Mouse (Mus musculus) brain, embryonic 14.5 days (tissue): ENCODE results near the gene Slc13a1. TPM values are rescaled to one million over a fixed set of nuclear protein-coding genes. Genes with fewer than 3 reads are reported as not detected.

ENCODE experiments used
- DNase-seq: peaks from one replicate; pipeline ENCODE4 v3.0.0-alpha.2; 2011; ENCODE audit warnings: low read depth
- CTCF ChIP-seq: fragments of 200-500 bp; IDR thresholded peaks from 2 replicates; pipeline ENCODE4 v1.5.1; 2012; ENCODE audit warnings: inconsistent platforms, mild to moderate bottlenecking, moderate library complexity, borderline replicate concordance; ENCODE audit not compliant: insufficient read depth, insufficient read length; ENCODE audit errors: extremely low read depth
- POLR2A ChIP-seq: fragments of 200-500 bp; IDR thresholded peaks from 2 replicates; pipeline ENCODE4 v1.6.1; 2012; ENCODE audit warnings: mild to moderate bottlenecking, inconsistent platforms, borderline replicate concordance; ENCODE audit not compliant: poor library complexity, insufficient read depth, insufficient read length, severe bottlenecking; ENCODE audit errors: extremely low read depth
- polyA plus RNA-seq: library from polyadenylated mRNA; depleted of rRNA; stranded (reverse); fragments of >200 nt; gene quantifications from 2 replicates; pipeline ENCODE4 v1.2.3, GENCODE M21; 2012

The Slc13a1 gene
- polyA plus RNA-seq, 1 experiment: not detected

GRCm38 (mm10) chr6:24154901-24155300 lies 13.0 kb downstream of the Slc13a1 start:
- TF ChIP-seq POLR2A (no peak), CTCF (no peak)
- DNase-seq: no peak

GRCm38 (mm10) chr6:24132951-24133350 lies 34.9 kb downstream of the Slc13a1 start:
- no peak for DNase-seq
- no peak for TF ChIP-seq POLR2A
- no peak for TF ChIP-seq CTCF

GRCm38 (mm10) chr6:24122632-24123031 lies 45.3 kb downstream of the Slc13a1 start:
- TF ChIP-seq POLR2A: no peak
- TF ChIP-seq CTCF: no peak
- no peak for DNase-seq

GRCm38 (mm10) chr6:24111614-24112013 lies 56.3 kb downstream of the Slc13a1 start:
- no peak for DNase-seq
- TF ChIP-seq POLR2A (no peak), CTCF (no peak)

GRCm38 (mm10) chr6:24108471-24108870 lies 59.4 kb downstream of the Slc13a1 start:
- DNase-seq: no peak
- TF ChIP-seq POLR2A (no peak), CTCF (no peak)

- TF ChIP-seq CTCF (no peak), POLR2A (no peak)
- DNase-seq: peak; percentile 49
Measured at GRCm38 (mm10) chr6:24106157-24106556, 61.7 kb downstream of the Slc13a1 start.

- DNase-seq: peak; percentile 80
- no peak for TF ChIP-seq POLR2A
- no peak for TF ChIP-seq CTCF
Measured at GRCm38 (mm10) chr6:24105681-24106080, 62.2 kb downstream of the Slc13a1 start.

- no peak for DNase-seq
- TF ChIP-seq POLR2A (no peak), CTCF (no peak)
Measured at GRCm38 (mm10) chr6:24101281-24101680, 66.6 kb downstream of the Slc13a1 start.

GRCm38 (mm10) chr6:24100705-24101104 lies 67.2 kb downstream of the Slc13a1 start:
- peak; percentile 55 for DNase-seq

GRCm38 (mm10) chr6:24097400-24097799 lies 70.5 kb downstream of the Slc13a1 start:
- TF ChIP-seq CTCF (no peak), POLR2A (no peak)
- DNase-seq: no peak

More at GRCm38 (mm10) chr6:24100705-24101104, 67.2 kb downstream of the Slc13a1 start:
- TF ChIP-seq CTCF (no peak), POLR2A (no peak)

- peak; percentile 13 for DNase-seq
- no peak for TF ChIP-seq CTCF
- no peak for TF ChIP-seq POLR2A
Measured at GRCm38 (mm10) chr6:24076089-24076488, 91.8 kb downstream of the Slc13a1 start.

GRCm38 (mm10) chr6:24072804-24073203 lies 95.1 kb downstream of the Slc13a1 start:
- peak; percentile 15 for DNase-seq
- TF ChIP-seq CTCF (no peak), POLR2A (no peak)

GRCm38 (mm10) chr6:24059754-24060153 lies 108.1 kb downstream of the Slc13a1 start:
- TF ChIP-seq POLR2A: no peak
- no peak for TF ChIP-seq CTCF
- no peak for DNase-seq

- TF ChIP-seq POLR2A: no peak
- TF ChIP-seq CTCF: no peak
Measured at GRCm38 (mm10) chr6:24055086-24055485, 112.8 kb downstream of the Slc13a1 start.

More at GRCm38 (mm10) chr6:24055086-24055485, 112.8 kb downstream of the Slc13a1 start:
- DNase-seq: no peak
